Mouse (Mus musculus) heart, postnatal 0 days (tissue): ENCODE results near the gene Ccser2. TPM values are rescaled to one million over a fixed set of nuclear protein-coding genes. Genes with fewer than 3 reads are reported as not detected.

Experiments used
- ATAC-seq: fragments of 200-750 bp; cut with Nextera tagmentation; 2 replicates; pipeline ENCODE4 v1.8.0; 2017; ENCODE audit warnings: low read depth, moderate number of reproducible peaks, moderate library complexity; ENCODE audit not compliant: insufficient read depth
- DNase-seq: peaks from one replicate; pipeline ENCODE4 v3.0.0-alpha.2; 2016; ENCODE audit warnings: low spot score
- H3K27ac ChIP-seq: fragments of 300-500 bp; sonication (generic); 2 replicates; pipeline ENCODE4 v1.5.1; 2014; ENCODE audit warnings: low read depth, mild to moderate bottlenecking
- H3K27me3 ChIP-seq: fragments of 300-500 bp; sonication (generic); 2 replicates; pipeline ENCODE4 v1.6.1; 2014; ENCODE audit warnings: low read length, mixed read lengths; ENCODE audit not compliant: control insufficient read depth, insufficient read depth
- H3K36me3 ChIP-seq: fragments of 300-500 bp; sonication (generic); replicated peaks from 2 replicates; pipeline ENCODE4 v1.6.1; 2014; ENCODE audit warnings: low read length, mixed read lengths; ENCODE audit not compliant: control insufficient read depth, insufficient read depth
- H3K4me1 ChIP-seq: fragments of 300-500 bp; sonication (generic); 2 replicates; pipeline ENCODE4 v1.6.1; 2014; ENCODE audit warnings: antibody characterized with exemption; ENCODE audit not compliant: control insufficient read depth, insufficient read depth
- H3K4me2 ChIP-seq: fragments of 300-500 bp; sonication (generic); 2 replicates; pipeline ENCODE4 v1.6.1; 2014; ENCODE audit warnings: low read depth, mild to moderate bottlenecking, low read length, moderate library complexity
- H3K4me3 ChIP-seq: fragments of 300-500 bp; sonication (generic); 2 replicates; pipeline ENCODE4 v1.5.1; 2014; ENCODE audit warnings: low read depth, low read length
- H3K9ac ChIP-seq: fragments of 300-500 bp; sonication (generic); replicated peaks from 2 replicates; pipeline ENCODE4 v1.6.1; 2014; ENCODE audit warnings: low read depth, low read length, mixed read lengths
- H3K9me3 ChIP-seq: fragments of 300-500 bp; sonication (generic); replicated peaks from 2 replicates; pipeline ENCODE4 v1.6.1; 2016; ENCODE audit warnings: low read length; ENCODE audit not compliant: control insufficient read depth
- CTCF ChIP-seq: IDR thresholded peaks from 2 replicates; pipeline ENCODE4 v1.5.1; 2016; ENCODE audit warnings: antibody characterized with exemption, control low read depth, low read depth
- EP300 ChIP-seq: IDR thresholded peaks from 2 replicates; pipeline ENCODE4 v1.6.1; 2016; ENCODE audit warnings: antibody characterized with exemption, low read depth
- WGBS: fragments of 180-500 bp; shearing (Covaris S2); extraction: QIAGEN DNeasy Blood & Tissue Kit; methylation state at CpG from one replicate; pipeline ENCODE4 v1.1.7; 2014; 5-methylcytosine and 5-hydroxymethylcytosine counted together
- polyA plus RNA-seq: library from polyadenylated mRNA; unstranded; fragments of >200 nt; fragmentation: Nextera tagmentation; extraction: Ambion mirVana; gene quantifications from 2 replicates; pipeline ENCODE4 v1.2.1, GENCODE M21; 2015
- total RNA-seq: library from RNA; depleted of rRNA; stranded (reverse); fragments of >200 nt; gene quantifications from 2 replicates; pipeline ENCODE4 v1.2.3, GENCODE M21; 2014; ENCODE audit warnings: low replicate concordance; rRNA removed

Ccser2 gene
- total and polyA plus RNA-seq, 2 experiments from 2014 or later, result 49.8 to 74.1 TPM

- H3K27ac ChIP-seq, result no peak overlapping the region
- H3K4me1 ChIP-seq, result no peaks in the 10 kb centered on the region
- DNase-seq (no peak), ATAC-seq (no peak)
- no peaks in the 10 kb centered on the region for H3K9me3 ChIP-seq
- WGBS, result 8% methylated on average over 1 of the region's 1 CpGs
- H3K27me3 ChIP-seq, result no peaks in the 10 kb centered on the region
- no peak overlapping the region for H3K9ac ChIP-seq
- no peaks in the 10 kb centered on the region for H3K36me3 ChIP-seq
- no peak overlapping the region for H3K4me3 ChIP-seq
- no peak overlapping the region for H3K4me2 ChIP-seq
- TF ChIP-seq CTCF, result no peak
- TF ChIP-seq EP300, result no peak
These were observed 119.7 kb downstream of the Ccser2 start for GRCm38 (mm10) chr14:36848860-36849259.

Other genes starting within 250 kb of the Ccser2 start
- not detected in 2 replicates for gene Rgr, start 80.2 kb upstream of the Ccser2 start, total RNA-seq
- not detected in 2 replicates for gene Rgr, start 80.2 kb upstream of the Ccser2 start, polyA plus RNA-seq
- not detected in 2 replicates for gene Lrit1, start 86.1 kb upstream of the Ccser2 start, total RNA-seq
- not detected in 2 replicates for gene Lrit1, start 86.1 kb upstream of the Ccser2 start, polyA plus RNA-seq
- not detected in 2 replicates for gene Lrit2, start 99.2 kb upstream of the Ccser2 start, total RNA-seq
- not detected in 2 replicates for gene Lrit2, start 99.2 kb upstream of the Ccser2 start, polyA plus RNA-seq
- gene Cdhr1, start 129.6 kb upstream of the Ccser2 start, total RNA-seq, result not detected in 2 replicates
- gene Cdhr1, start 129.6 kb upstream of the Ccser2 start, polyA plus RNA-seq, result 0.07 and 0.11 TPM in 2 replicates
- 3.7 TPM in 1 of 2 replicates, not detected in the other for gene 2610528A11Rik, start 145.2 kb upstream of the Ccser2 start, total RNA-seq
- gene 2610528A11Rik, start 145.2 kb upstream of the Ccser2 start, polyA plus RNA-seq, result 1.2 and 1.3 TPM in 2 replicates
- 257 and 266 TPM in 2 replicates for gene Ghitm, start 166.5 kb upstream of the Ccser2 start, total RNA-seq
- gene Ghitm, start 166.5 kb upstream of the Ccser2 start, polyA plus RNA-seq, result 454 and 480 TPM in 2 replicates